Mouse (Mus musculus): ENCODE measurements around the gene Degs1. TPM values are rescaled to one million over a fixed set of nuclear protein-coding genes. Genes with fewer than 3 reads are reported as not detected.

Degs1 gene
- polyA plus RNA-seq, 1 experiment from 2014 or later, result 78.8 TPM

- Histone ChIP-seq H3K4me3 (ENCODE audit: low read depth, low read length) (no peak overlapping the region), H3K4me1 (replicated peaks; ENCODE audit: control insufficient read depth, insufficient read depth, low read length) (no peaks in the 10 kb centered on the region), H3K9me3 (ENCODE audit: control insufficient read depth, low read length) (no peaks in the 10 kb centered on the region), H3K9ac (ENCODE audit: low read depth, low read length) (no peak overlapping the region), H3K4me2 (replicated peaks; ENCODE audit: low read depth, low read length) (no peak overlapping the region), H3K36me3 (ENCODE audit: control insufficient read depth, insufficient read depth, low read length) (0 out of 2 replicates have a peak, but pooled peaks cover 3% of the 10 kb centered on the region), H3K27ac (ENCODE audit: low read depth, low read length) (no peak overlapping the region), H3K27me3 (ENCODE audit: control insufficient read depth, insufficient read depth, low read length) (no peaks in the 10 kb centered on the region)
- DNase-seq (ENCODE audit: low spot score) (no peak), ATAC-seq (ENCODE audit: low FRiP score) (no peak)
- WGBS, result 97% methylated on average over 6 of the region's 6 CpGs
Measured at GRCm38 (mm10) chr1:182275109-182275508, 7.5 kb downstream of the Degs1 start.

- Histone ChIP-seq H3K9me3 (ENCODE audit: control insufficient read depth, low read length) (no peaks in the 10 kb centered on the region), H3K27me3 (ENCODE audit: control insufficient read depth, insufficient read depth, low read length) (no peaks in the 10 kb centered on the region), H3K4me1 (replicated peaks; ENCODE audit: control insufficient read depth, insufficient read depth, low read length) (no peaks in the 10 kb centered on the region), H3K9ac (ENCODE audit: low read depth, low read length) (no peak overlapping the region), H3K4me3 (ENCODE audit: low read depth, low read length) (no peak overlapping the region), H3K4me2 (replicated peaks; ENCODE audit: low read depth, low read length) (no peak overlapping the region), H3K36me3 (ENCODE audit: control insufficient read depth, insufficient read depth, low read length) (no peaks in the 10 kb centered on the region), H3K27ac (ENCODE audit: low read depth, low read length) (no peak overlapping the region)
- DNase-seq (ENCODE audit: low spot score) (no peak), ATAC-seq (ENCODE audit: low FRiP score) (no peak)
- 80% methylated on average over 5 of the region's 5 CpGs for WGBS
Measured at GRCm38 (mm10) chr1:182271632-182272031, 11.0 kb downstream of the Degs1 start.

DNA sequence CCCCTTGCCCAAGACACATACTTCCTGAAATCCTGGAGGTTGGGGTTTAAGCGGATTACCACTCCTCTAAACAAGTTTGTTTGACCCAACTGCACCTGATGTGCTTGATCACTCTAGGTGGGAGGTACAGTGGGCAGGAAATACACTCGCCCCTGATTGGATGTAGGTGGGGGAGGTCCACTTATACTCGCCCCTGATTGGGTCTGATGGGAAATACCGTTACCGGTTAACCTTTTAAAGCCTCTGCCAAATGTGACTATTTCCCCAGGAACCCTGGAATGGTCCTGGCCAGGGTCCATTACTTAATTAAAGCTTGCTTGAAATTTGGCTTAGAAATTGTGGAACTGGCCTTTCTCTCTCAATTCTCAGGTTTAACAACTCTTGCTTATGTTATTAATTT, 11.5 kb downstream of the Degs1 start:
- H3K9ac ChIP-seq (ENCODE audit: low read depth, low read length), result no peak overlapping the region
- H3K27me3 ChIP-seq (ENCODE audit: control insufficient read depth, insufficient read depth, low read length), result no peaks in the 10 kb centered on the region
- no peaks in the 10 kb centered on the region for H3K9me3 ChIP-seq (ENCODE audit: control insufficient read depth, low read length)
- H3K4me2 ChIP-seq (replicated peaks; ENCODE audit: low read depth, low read length), result no peak overlapping the region
- H3K27ac ChIP-seq (ENCODE audit: low read depth, low read length), result no peak overlapping the region
- WGBS, result 92% methylated on average over 5 of the region's 5 CpGs
- DNase-seq (ENCODE audit: low spot score) (no peak), ATAC-seq (ENCODE audit: low FRiP score) (no peak)
- H3K36me3 ChIP-seq (ENCODE audit: control insufficient read depth, insufficient read depth, low read length), result no peaks in the 10 kb centered on the region
- H3K4me3 ChIP-seq (ENCODE audit: low read depth, low read length), result no peak overlapping the region
- no peaks in the 10 kb centered on the region for H3K4me1 ChIP-seq (replicated peaks; ENCODE audit: control insufficient read depth, insufficient read depth, low read length)

DNA sequence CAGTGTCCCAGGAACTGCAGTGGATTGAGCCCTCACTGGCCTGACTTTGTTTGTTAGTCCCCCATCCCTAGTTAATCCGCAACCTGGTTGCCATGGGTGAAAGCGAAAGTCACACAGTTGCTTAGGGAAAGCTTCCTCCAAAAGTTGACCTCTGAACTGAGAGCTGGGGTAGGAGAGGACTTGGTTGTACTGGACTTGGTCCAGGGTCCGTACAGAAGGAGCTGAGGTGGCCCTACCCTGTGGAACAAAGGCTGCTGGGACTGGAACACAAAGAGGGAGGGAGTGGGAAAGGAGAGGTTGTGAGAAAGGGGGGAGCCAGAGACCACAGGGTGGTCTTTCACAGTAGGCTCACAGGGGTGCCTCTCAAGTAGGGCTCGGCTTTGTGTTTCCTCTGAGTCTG, 14.3 kb downstream of the Degs1 start:
- H3K4me3 ChIP-seq (ENCODE audit: low read depth, low read length), result no peak overlapping the region
- DNase-seq (ENCODE audit: low spot score), result no peak
- no peak overlapping the region for H3K9ac ChIP-seq (ENCODE audit: low read depth, low read length)
- no peaks in the 10 kb centered on the region for H3K9me3 ChIP-seq (ENCODE audit: control insufficient read depth, low read length)
- H3K27ac ChIP-seq (ENCODE audit: low read depth, low read length), result no peak overlapping the region
- no peak overlapping the region for H3K4me2 ChIP-seq (replicated peaks; ENCODE audit: low read depth, low read length)
- H3K27me3 ChIP-seq (ENCODE audit: control insufficient read depth, insufficient read depth, low read length), result no peaks in the 10 kb centered on the region
- no peak for ATAC-seq (ENCODE audit: low FRiP score)
- H3K36me3 ChIP-seq (ENCODE audit: control insufficient read depth, insufficient read depth, low read length), result no peaks in the 10 kb centered on the region
- 57% methylated on average over 4 of the region's 4 CpGs for WGBS
- H3K4me1 ChIP-seq (replicated peaks; ENCODE audit: control insufficient read depth, insufficient read depth, low read length), result no peaks in the 10 kb centered on the region

DNA sequence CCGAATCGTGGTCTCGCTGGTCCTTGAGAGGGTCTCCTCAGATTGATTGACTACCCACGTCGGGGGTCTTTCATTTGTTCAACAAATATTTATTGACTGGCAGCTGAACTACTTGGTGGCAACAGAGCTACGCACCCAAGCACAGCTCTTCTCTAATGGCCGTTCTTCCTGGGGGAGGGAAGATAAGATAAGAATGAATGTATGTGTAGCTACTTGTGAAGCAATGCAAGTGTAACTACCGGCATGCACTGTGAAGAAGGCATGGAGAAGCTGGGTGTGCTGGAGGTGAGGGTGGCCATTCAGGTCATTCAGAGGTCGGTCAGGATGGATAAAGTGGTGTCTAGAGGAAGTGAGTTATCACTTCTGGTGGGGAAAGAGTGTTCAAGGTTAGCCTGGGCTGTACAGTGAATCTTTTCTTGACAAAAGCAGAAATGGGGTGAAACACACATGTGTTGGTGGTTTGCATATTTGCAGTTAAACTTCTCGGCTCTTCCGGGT, 16.5 kb downstream of the Degs1 start:
- DNase-seq (ENCODE audit: low spot score), result no peak
- no peak for ATAC-seq (ENCODE audit: low FRiP score)
- H3K27ac ChIP-seq (ENCODE audit: low read depth, low read length), result no peak overlapping the region
- no peak overlapping the region for H3K4me2 ChIP-seq (replicated peaks; ENCODE audit: low read depth, low read length)
- H3K36me3 ChIP-seq (ENCODE audit: control insufficient read depth, insufficient read depth, low read length), result no peaks in the 10 kb centered on the region
- 94% methylated on average over 10 of the region's 11 CpGs for WGBS
- H3K9me3 ChIP-seq (ENCODE audit: control insufficient read depth, low read length), result no peaks in the 10 kb centered on the region
- H3K4me3 ChIP-seq (ENCODE audit: low read depth, low read length), result no peak overlapping the region
- no peaks in the 10 kb centered on the region for H3K27me3 ChIP-seq (ENCODE audit: control insufficient read depth, insufficient read depth, low read length)
- H3K9ac ChIP-seq (ENCODE audit: low read depth, low read length), result no peak overlapping the region
- no peaks in the 10 kb centered on the region for H3K4me1 ChIP-seq (replicated peaks; ENCODE audit: control insufficient read depth, insufficient read depth, low read length)

DNA sequence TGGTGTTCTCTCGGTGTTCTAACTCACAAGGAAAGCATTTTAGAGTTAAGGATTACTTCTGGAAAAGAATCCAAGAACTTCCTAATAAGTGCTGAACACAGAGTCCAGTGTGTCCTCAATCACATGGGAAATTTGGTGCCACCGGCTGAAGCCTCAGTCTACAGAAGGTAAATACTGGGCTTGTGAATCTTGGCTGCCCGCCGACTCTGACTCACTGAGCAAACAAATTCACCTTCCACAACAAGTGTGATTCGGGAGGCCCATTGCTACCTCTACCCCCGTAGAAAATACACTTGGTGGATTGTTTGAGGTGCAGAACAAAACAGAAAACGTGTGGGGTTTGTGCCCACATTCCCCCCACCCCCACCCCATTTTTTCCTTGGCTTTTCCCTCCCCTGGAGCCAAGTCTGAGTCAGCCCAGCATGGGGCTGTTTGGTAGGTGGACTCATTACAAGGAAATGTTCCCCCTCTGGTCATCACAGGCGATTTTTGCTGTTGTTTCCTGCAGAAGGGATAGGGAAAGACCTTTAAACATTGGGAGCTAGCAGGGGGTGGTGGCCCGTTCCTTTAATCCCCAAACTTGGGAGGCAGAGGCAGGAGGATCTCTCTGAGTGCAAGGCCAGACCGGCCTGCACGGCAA, 26.4 kb downstream of the Degs1 start:
- no peak overlapping the region for H3K9ac ChIP-seq (ENCODE audit: low read depth, low read length)
- 88% methylated on average over 11 of the region's 11 CpGs for WGBS
- DNase-seq (ENCODE audit: low spot score), result no peak

DNA sequence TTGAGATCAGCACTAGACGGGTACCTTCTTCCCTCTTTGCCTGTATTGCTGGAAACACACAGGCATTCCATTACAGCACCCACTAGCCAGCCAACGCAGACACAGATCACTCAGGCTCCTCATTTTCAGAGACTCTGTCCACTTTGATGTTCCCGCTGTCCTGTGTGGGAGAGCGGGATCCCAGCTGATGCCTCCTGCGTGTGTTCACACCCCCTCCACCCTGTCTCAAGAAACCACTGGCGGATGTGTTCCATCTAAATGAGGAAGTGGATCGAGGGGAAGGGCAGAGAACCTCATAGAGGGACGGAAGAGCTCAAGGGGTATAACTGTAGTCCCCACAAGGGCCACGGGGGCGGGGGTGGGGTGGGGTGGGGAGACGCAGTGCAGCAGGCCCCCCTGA, 27.6 kb downstream of the Degs1 start:
- Histone ChIP-seq H3K9ac (ENCODE audit: low read depth, low read length) (no peak overlapping the region), H3K4me1 (replicated peaks; ENCODE audit: control insufficient read depth, insufficient read depth, low read length) (no peaks in the 10 kb centered on the region), H3K4me3 (ENCODE audit: low read depth, low read length) (no peak overlapping the region), H3K36me3 (ENCODE audit: control insufficient read depth, insufficient read depth, low read length) (no peaks in the 10 kb centered on the region), H3K9me3 (ENCODE audit: control insufficient read depth, low read length) (no peaks in the 10 kb centered on the region), H3K27ac (ENCODE audit: low read depth, low read length) (no peak overlapping the region), H3K27me3 (ENCODE audit: control insufficient read depth, insufficient read depth, low read length) (no peaks in the 10 kb centered on the region), H3K4me2 (replicated peaks; ENCODE audit: low read depth, low read length) (no peak overlapping the region)
- 94% methylated on average over 11 of the region's 11 CpGs for WGBS
- no peak for DNase-seq (ENCODE audit: low spot score)
- ATAC-seq (ENCODE audit: low FRiP score), result no peak

More for the DNA sequence above, 26.4 kb downstream of the Degs1 start:
- Histone ChIP-seq H3K4me1 (replicated peaks; ENCODE audit: control insufficient read depth, insufficient read depth, low read length) (no peaks in the 10 kb centered on the region), H3K9me3 (ENCODE audit: control insufficient read depth, low read length) (no peaks in the 10 kb centered on the region), H3K27me3 (ENCODE audit: control insufficient read depth, insufficient read depth, low read length) (no peaks in the 10 kb centered on the region), H3K4me2 (replicated peaks; ENCODE audit: low read depth, low read length) (no peak overlapping the region), H3K4me3 (ENCODE audit: low read depth, low read length) (no peak overlapping the region), H3K36me3 (ENCODE audit: control insufficient read depth, insufficient read depth, low read length) (no peaks in the 10 kb centered on the region), H3K27ac (ENCODE audit: low read depth, low read length) (no peak overlapping the region)
- ATAC-seq (ENCODE audit: low FRiP score), result no peak

- Histone ChIP-seq H3K4me1 (replicated peaks; ENCODE audit: control insufficient read depth, insufficient read depth, low read length) (no peaks in the 10 kb centered on the region), H3K27ac (ENCODE audit: low read depth, low read length) (no peak overlapping the region), H3K36me3 (ENCODE audit: control insufficient read depth, insufficient read depth, low read length) (no peaks in the 10 kb centered on the region), H3K9me3 (ENCODE audit: control insufficient read depth, low read length) (no peaks in the 10 kb centered on the region), H3K9ac (ENCODE audit: low read depth, low read length) (no peak overlapping the region), H3K4me2 (replicated peaks; ENCODE audit: low read depth, low read length) (no peak overlapping the region), H3K4me3 (ENCODE audit: low read depth, low read length) (no peak overlapping the region), H3K27me3 (ENCODE audit: control insufficient read depth, insufficient read depth, low read length) (no peaks in the 10 kb centered on the region)
- no peak for DNase-seq (ENCODE audit: low spot score)
- ATAC-seq (ENCODE audit: low FRiP score), result no peak
- 91% methylated on average over 8 of the region's 8 CpGs for WGBS
Measured at GRCm38 (mm10) chr1:182254618-182255017, 28.0 kb downstream of the Degs1 start.

- H3K27me3 ChIP-seq (ENCODE audit: control insufficient read depth, insufficient read depth, low read length), result no peaks in the 10 kb centered on the region
- H3K9me3 ChIP-seq (ENCODE audit: control insufficient read depth, low read length), result no peaks in the 10 kb centered on the region
Measured at GRCm38 (mm10) chr1:182253756-182254534, 28.7 kb downstream of the Degs1 start.

More at GRCm38 (mm10) chr1:182253756-182254534, 28.7 kb downstream of the Degs1 start:
- H3K36me3 ChIP-seq (ENCODE audit: control insufficient read depth, insufficient read depth, low read length), result no peaks in the 10 kb centered on the region
- no peak overlapping the region for H3K27ac ChIP-seq (ENCODE audit: low read depth, low read length)
- H3K4me1 ChIP-seq (replicated peaks; ENCODE audit: control insufficient read depth, insufficient read depth, low read length), result no peaks in the 10 kb centered on the region
- H3K4me3 ChIP-seq (ENCODE audit: low read depth, low read length), result no peak overlapping the region
- 91% methylated on average over 12 of the region's 12 CpGs for WGBS
- no peak overlapping the region for H3K9ac ChIP-seq (ENCODE audit: low read depth, low read length)
- ATAC-seq (ENCODE audit: low FRiP score), result no peak
- H3K4me2 ChIP-seq (replicated peaks; ENCODE audit: low read depth, low read length), result no peak overlapping the region
- no peak for DNase-seq (ENCODE audit: low spot score)
